Mouse (Mus musculus): ENCODE results near the gene Mtss1l.

Mtss1l gene

DNA sequence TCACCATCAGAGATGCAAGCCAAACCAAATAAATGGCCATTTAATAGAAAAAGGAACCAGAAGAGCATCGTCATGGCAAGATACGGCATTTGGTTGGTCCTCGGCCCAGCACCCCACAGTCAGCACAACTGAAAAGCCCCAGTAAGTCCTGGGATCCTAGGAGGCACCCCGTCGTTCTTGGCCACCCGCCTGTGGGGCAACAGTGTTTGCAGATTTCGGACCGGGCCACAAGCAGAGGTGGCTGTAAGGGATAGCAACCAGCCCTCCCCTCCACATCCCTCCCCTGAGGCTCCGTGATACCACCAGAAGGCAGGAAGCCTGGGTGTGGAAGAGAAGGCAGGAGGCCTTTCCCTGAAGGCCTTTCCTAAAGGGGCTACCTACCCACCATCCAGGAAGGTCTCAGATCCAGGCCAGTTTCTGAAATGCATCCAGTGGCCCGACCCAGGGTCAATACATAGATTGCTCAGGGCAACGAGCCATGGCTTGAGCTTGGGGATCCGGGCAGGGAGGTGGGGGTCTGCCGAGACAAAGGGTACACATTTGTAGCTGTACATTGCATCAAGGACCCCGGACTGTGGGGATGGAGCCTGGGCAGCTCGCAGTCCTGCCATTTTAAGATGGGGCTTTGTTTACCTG is 20.7 kb downstream of the Mtss1l start:
- peak; percentile 24 for DNase-seq

DNA sequence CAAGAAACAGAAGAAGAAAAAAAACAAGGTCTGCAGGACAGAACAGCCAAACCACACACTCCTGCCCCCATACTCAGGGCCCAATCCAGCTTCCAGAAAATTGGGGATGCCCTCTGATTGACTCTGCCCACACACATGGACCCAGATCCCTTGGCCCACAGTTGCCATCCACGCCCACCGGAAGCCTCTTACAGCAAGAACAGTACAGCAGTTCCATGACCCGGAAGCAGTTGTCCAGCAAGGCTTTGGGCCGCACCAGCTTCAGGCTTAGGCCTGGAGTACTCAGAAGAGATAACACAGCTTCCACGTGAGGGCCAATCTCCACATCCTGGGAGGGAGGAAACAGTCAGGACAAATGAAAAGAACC is 21.2 kb downstream of the Mtss1l start:
- peak; percentile 22 for DNase-seq

DNA sequence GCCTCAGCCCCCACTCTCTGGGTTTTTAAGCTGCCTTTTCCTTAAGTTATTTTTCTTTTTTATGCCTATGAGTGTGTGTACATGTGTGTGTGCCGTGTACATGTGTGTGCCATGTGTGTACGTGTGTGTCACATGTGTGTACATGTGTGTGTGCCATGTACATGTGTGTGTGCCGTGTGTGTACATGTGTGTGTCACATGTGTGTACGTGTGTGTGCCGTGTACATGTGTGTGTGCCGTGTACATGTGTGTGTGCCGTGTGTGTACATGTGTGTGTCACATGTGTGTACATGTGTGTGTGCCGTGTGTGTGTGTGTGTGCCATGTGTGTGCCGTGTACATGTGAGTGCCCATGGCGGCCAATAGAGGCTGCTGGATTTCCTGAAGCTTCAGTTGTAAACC is 23.9 kb downstream of the Mtss1l start:
- DNase-seq: no peak

DNA sequence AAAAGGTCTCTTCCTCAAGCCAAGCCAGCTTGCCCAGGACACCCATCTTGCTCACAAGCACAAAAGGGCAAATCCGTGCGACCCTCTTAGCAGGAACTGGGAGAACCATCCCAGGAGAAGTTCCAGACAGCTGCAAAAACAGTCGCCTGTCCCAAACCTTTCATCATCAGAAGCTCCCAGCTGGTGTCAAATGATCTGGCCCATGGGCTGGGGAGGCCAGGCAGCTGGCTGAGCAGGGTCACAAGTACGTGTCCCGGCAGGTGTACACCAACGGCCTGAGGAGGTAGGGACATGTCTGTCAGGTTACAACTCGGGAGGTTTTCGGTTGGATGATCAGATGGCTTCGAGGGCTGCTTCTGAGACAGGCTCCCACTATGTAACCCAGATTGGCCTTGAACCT is 25.4 kb downstream of the Mtss1l start:
- DNase-seq: no peak

- no peak for DNase-seq
These were observed 28.4 kb downstream of the Mtss1l start for GRCm38 (mm10) chr8:110749500-110750170.

- no peak for DNase-seq
These were observed 29.0 kb downstream of the Mtss1l start for GRCm38 (mm10) chr8:110750269-110750668.

GRCm38 (mm10) chr8:110751490-110751889 is 30.2 kb downstream of the Mtss1l start:
- DNase-seq: no peak

DNA sequence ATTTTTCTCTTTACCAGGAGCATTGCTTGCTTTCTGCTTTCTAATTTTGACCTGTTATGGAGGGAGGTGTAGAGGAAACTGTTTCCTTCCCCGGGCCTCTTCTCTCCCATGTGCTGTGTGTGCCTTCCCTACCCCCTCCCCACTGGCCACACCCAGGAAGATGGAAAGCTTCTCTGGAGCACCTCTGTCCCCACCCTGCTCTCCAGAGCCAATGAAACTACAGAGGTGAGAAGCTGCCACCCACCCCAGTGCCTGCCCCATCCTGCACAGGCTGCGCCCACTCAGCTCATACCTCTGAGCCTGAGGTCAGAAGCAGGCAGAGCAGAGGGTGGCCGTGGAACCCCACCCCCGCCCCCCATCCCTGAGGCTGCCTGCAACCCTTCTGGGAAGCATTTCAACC is 33.4 kb downstream of the Mtss1l start:
- no peak for DNase-seq

- DNase-seq: no peak
These were observed 34.4 kb downstream of the Mtss1l start for GRCm38 (mm10) chr8:110755511-110756170.

DNA sequence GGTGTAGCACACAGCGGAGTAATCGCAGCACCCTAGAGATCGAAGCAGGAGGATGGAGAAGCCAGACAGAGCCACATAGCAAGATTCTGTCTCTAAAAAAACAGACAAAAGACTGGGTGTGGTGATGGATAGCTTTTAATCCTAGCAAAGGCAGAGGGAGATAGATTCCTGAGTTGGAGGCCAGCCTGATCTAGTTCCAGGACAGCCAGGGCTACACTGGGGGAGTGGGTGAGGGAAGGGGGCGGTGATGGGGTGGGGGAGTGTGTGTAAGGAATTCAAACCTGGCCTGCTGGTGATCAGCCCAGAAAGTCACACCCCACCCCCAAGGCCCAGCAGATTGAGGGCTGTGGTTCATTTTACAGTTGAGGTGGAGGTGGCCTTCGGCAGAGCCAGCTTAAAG is 34.9 kb downstream of the Mtss1l start:
- DNase-seq: no peak

GRCm38 (mm10) chr8:110760280-110760940 is 39.1 kb downstream of the Mtss1l start:
- DNase-seq: peak; percentile 43

- DNase-seq: peak; percentile 89
These were observed 39.9 kb downstream of the Mtss1l start for GRCm38 (mm10) chr8:110761185-110761584.

- peak; percentile 42 for DNase-seq
These were observed 40.7 kb downstream of the Mtss1l start for GRCm38 (mm10) chr8:110761988-110762387.

GRCm38 (mm10) chr8:110764671-110765070 is 43.4 kb downstream of the Mtss1l start:
- DNase-seq: no peak

DNA sequence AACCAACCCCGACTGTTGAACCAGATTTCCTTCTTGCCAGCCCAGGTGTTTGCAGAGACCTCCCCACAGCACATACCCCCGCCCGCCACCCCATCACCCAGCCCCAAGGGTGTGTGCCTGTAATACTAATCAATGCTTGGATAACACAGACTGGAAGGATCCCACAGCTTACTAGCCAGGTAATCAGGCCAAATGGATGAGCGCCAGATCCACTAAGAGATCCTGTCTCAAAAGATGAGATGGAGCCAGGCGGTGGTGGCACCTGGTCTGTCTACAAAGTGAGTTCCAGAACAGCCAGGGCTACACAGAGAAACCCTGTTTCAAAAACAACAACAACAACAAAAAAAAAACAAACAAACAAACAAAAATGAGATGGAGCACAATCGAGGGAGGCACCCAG is 46.0 kb downstream of the Mtss1l start:
- no peak for DNase-seq

GRCm38 (mm10) chr8:110772452-110772851 is 51.2 kb downstream of the Mtss1l start:
- DNase-seq: no peak

DNA sequence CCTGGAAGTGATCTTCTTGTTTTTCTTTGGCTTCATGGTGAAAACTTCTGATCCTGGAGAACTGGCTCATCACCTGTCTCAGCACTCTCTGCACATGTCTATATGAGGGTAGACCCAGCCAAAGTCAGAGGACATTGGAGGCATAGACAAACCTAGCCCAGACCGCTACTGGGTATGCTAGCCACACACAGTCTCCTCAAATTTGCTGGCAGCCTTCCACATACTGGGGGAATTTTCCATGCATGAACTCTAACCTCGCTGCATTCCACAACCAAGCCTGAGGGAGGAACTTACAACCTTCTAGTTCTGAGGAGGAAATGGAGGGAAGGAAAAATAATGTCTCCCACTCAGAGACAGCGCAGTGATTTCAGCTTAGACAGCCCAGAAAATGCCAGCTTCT is 52.8 kb downstream of the Mtss1l start:
- peak; percentile 88 for DNase-seq

DNA sequence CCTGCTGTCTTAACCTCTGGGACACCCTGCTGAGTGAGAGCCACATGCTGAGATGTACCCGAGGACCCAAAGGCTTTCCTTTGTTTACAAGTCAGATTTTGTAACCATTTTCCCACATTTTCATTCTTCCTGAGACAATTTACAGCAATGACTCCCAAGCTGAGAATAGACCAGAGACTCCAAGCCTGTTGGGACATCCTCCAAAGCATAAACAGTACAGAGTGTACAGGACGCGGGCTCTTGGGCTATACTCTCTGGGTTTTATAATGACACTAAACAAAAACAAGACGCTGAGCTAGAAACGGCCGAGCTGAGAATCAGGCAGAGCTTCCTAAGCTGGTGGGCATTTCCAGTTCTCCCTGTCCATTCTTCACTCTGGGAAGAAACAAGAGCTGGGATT is 53.4 kb downstream of the Mtss1l start:
- no peak for DNase-seq

DNA sequence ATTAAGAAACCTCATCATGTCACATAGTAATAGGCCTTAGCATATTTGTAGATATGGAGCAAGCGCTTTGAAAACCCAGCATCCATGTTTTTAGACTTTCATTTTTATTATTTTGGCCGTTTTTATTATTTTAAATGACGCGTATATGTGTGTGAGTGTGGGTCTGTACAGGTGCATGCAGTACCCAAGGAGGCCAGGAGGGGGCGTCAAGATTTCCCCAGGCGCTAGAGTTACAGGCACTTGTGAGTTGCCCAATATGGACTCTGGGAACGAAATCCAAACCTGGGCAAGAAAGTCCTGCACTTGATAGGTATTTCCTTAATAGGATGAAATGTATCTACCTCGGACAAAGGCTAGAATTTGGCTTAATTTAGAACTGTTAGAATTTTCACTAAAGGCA is 54.0 kb downstream of the Mtss1l start:
- no peak for DNase-seq

- peak; percentile 21 for DNase-seq
These were observed 54.4 kb downstream of the Mtss1l start for GRCm38 (mm10) chr8:110775721-110776120.

DNA sequence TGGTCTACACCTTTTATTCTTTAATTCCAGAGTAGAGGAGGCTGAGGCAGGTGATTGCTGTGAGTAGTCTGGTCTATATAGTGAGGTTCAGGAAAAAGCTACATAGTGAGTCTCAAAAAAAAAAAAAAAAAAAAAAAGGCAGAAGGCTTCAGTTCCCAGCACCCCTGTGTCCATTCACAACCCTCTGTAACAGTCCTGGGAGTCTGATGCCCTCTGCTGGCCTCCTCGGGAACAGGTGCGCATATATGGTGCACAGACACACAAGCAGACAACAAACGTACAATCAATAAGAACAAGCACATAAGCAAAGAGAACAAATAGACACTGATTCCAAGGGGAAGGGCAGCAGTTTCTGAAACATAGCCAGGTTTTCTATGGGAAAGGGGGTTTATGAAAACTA is 55.1 kb downstream of the Mtss1l start:
- no peak for DNase-seq

DNA sequence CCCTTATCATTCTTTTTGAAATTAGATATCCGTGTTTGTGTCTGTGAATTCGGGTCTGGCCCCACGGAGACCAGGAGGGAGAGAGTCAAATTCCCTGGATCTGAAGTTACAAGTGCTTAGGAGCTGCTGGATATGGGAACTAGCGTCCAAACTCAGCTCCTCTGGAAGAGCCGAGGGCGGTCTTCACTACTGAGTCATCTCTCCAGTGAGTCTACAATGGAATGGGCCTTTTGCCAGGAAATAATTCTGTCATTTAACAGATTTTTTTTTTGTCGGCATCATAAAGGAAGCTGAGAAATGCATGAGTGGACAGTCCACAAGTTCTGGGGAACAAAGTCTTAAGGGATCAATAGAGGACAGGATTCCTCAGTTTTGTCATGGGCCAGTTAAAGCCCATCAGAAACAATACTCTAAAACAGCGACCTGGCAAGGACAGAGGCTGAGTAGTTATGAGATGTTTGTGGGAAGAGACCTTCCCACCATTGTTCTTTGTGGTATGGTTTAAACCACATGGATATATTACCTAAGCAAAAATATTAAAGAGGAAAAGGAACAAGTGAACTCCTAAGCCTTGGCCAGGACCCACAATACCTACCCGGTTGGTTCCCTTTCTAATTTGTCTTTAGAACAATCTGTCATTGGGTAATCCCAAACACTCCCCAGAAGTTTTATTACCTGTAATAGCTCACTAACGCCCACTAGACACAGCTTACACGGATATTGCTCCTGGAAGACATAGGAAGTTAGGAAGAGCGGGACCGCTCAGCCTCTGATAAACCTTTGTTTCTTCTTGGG is 58.8 kb downstream of the Mtss1l start:
- DNase-seq: peak; percentile 27

GRCm38 (mm10) chr8:110785366-110785765 is 64.1 kb downstream of the Mtss1l start:
- DNase-seq: no peak

Measured in kidney, postnatal 10 days (tissue).